In the genomic region with DNA sequence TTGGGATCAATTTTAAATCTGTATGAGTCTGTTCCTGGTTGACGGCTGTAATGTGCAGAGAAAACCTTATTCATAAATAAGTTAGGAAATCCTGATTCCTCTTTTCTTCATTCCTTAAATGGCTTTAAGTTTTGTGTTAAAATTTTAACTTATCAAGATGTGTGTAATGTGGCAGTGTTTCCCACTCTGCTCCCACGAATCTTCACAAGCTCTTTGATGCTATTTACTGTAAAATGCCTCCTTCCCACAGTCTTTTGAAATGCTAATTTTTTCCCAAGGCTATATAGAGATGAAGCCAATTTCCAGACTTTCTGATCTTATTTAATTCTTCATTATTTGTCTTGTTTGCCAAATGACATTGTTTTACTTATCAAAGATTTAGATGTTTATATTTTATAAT, we compare ENCODE assay signal across 20 mouse cellular contexts.
"Had no signal": no experiment of that assay in that cellular context is flagged by ENCODE, and none has a peak within 500 bp of the region (broad histone marks: within the 10 kb centered on the region; RNA-seq: fewer than 3 reads in every experiment).

No protein-coding gene starts in this region.

- H3K9me3 ChIP-seq: liver, embryonic 12.5 days; lung, embryonic 15.5 days; midbrain, embryonic 13.5 days; neural tube, embryonic 13.5 days; neural tube, embryonic 15.5 days had no signal

- H3K4me3 ChIP-seq: liver, embryonic 12.5 days; lung, embryonic 15.5 days; midbrain, embryonic 13.5 days; myocyte; neural tube, embryonic 13.5 days; neural tube, embryonic 15.5 days had no signal

- DNase-seq: lung, adult 18-20 months; lung, postnatal 14 days; lung, postnatal 4 days; retina, postnatal 1 day; right cerebral cortex, adult 18-20 months; right cerebral cortex, postnatal 25 days; right cerebral cortex, postnatal 4 days; spleen, adult 18-20 months; thymus, adult 18-20 months; thymus, postnatal 14 days; thymus, postnatal 36 days had no signal

- ATAC-seq: liver, embryonic 12.5 days; lung, postnatal 0 days; midbrain, embryonic 13.5 days had no signal

- H3K27ac ChIP-seq: liver, embryonic 12.5 days; liver, embryonic 14.5 days; lung, embryonic 15.5 days; midbrain, embryonic 13.5 days; neural tube, embryonic 13.5 days; neural tube, embryonic 15.5 days had no signal

- H3K36me3 ChIP-seq: liver, embryonic 12.5 days; lung, embryonic 15.5 days; midbrain, embryonic 13.5 days; neural tube, embryonic 13.5 days; neural tube, embryonic 15.5 days had no signal

- H3K9ac ChIP-seq: liver, embryonic 12.5 days; liver, embryonic 14.5 days; lung, embryonic 15.5 days; midbrain, embryonic 13.5 days; neural tube, embryonic 13.5 days; neural tube, embryonic 15.5 days had no signal

- H3K27me3 ChIP-seq: liver, embryonic 12.5 days; lung, embryonic 15.5 days; midbrain, embryonic 13.5 days; neural tube, embryonic 13.5 days; neural tube, embryonic 15.5 days had no signal

- H3K4me2 ChIP-seq: liver, embryonic 12.5 days; lung, embryonic 15.5 days; midbrain, embryonic 11.5 days; midbrain, embryonic 13.5 days; neural tube, embryonic 13.5 days; neural tube, embryonic 15.5 days had no signal

- H3K4me1 ChIP-seq: liver, embryonic 12.5 days; lung, embryonic 15.5 days; neural tube, embryonic 13.5 days; neural tube, embryonic 15.5 days had no signal
